Mouse (Mus musculus) MEL (cell line): ENCODE data around the gene Plpp2.

Experiments
- CTCF ChIP-seq, 3 experiments: IDR thresholded peaks in 2 of 3; conservative IDR thresholded peaks in 1 of 3; 2 replicates each; pipeline ENCODE4 v1.5.1; 2011 to 2012; ENCODE audit warnings: low read length in 3 of 3, low read depth in 2 of 3, mild to moderate bottlenecking in 2 of 3, improper control_type of control experiment in 1 of 3, inconsistent platforms in 1 of 3, mixed read lengths in 1 of 3, moderate library complexity in 1 of 3; ENCODE audit not compliant: control insufficient read depth in 1 of 3, insufficient read depth in 1 of 3, poor library complexity in 1 of 3, severe bottlenecking in 1 of 3
- POLR2A ChIP-seq, 2 experiments: IDR thresholded peaks; 2 replicates each; pipeline ENCODE4 v1.6.1; 2011 to 2012; ENCODE audit warnings: low read length in 2 of 2, mild to moderate bottlenecking in 2 of 2, control low read depth in 1 of 2, improper control_type of control experiment in 1 of 2, low read depth in 1 of 2, moderate library complexity in 1 of 2; ENCODE audit not compliant: control insufficient read depth in 1 of 2, insufficient read depth in 1 of 2, poor library complexity in 1 of 2
- USF1 ChIP-seq: IDR thresholded peaks from 2 replicates; pipeline ENCODE4 v1.6.1; 2014; ENCODE audit warnings: low read depth, mild to moderate bottlenecking, inconsistent platforms, low read length, improper control_type of control experiment, moderate library complexity
- ZC3H11A ChIP-seq: IDR thresholded peaks from 2 replicates; pipeline ENCODE4 v1.6.1; 2012; ENCODE audit warnings: low read depth, mild to moderate bottlenecking, inconsistent platforms, low read length, improper control_type of control experiment

- TF ChIP-seq ZC3H11A = no peak
- no peak for TF ChIP-seq USF1
- no peak for TF ChIP-seq CTCF (IDR thresholded peaks at IDR 0.05 in 2 of 3, conservative IDR thresholded peaks at IDR 0.05 in 1 of 3; ENCODE audit: control insufficient read depth in 1 of 3, insufficient read depth in 1 of 3, low read depth in 2 of 3, low read length in 3 of 3, poor library complexity in 1 of 3, severe bottlenecking in 1 of 3)
- TF ChIP-seq POLR2A (IDR thresholded peaks at IDR 0.05; ENCODE audit: control insufficient read depth in 1 of 2, insufficient read depth in 1 of 2, low read depth in 1 of 2, low read length in 2 of 2, poor library complexity in 1 of 2) = no peak
Measured at GRCm38 (mm10) chr10:79559716-79560115, 26.1 kb upstream of the Plpp2 start.
